11 mouse cellular contexts compared by ENCODE assay signal in the genomic region with DNA sequence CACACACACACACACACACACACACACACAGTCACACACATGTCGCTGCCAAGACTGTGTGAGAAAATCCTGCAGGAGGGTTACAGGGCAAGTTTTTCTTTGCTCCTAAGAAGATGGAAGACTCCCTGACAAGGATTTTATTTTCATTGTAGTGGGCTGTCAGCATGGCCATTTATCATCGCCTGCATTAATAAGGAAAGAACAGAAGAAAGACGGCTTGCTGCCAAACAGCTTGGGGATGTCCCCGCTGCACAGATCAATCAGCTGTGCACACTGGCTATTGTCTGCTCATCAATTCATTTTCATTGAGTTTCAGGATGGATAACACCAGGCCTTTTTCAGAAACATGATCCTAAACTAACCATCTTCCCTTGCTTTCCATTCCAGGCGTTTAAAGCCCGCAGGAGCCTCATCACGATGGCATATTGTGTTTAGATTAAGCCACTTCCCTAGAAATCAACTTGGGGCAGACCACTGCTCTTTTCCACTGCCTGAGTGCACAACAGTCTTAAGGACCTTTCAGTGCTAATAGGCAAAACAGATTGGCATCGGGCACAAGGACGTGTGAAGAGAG.
DNase-seq lines count a peak whose midpoint lies in the region; ATAC-seq and TF ChIP-seq lines count a peak whose summit lies in the region.
"Had no signal": no experiment of that assay in that cellular context is flagged by ENCODE, and none has a peak within 500 bp of the region (broad histone marks: within the 10 kb centered on the region; RNA-seq: fewer than 3 reads in every experiment).

No protein-coding gene starts in this region.

- H3K9ac ChIP-seq in midbrain, embryonic 12.5 days (replicated peaks): no peak overlapping the region; the same call in 1 of the 2 replicates
- H3K9ac ChIP-seq: liver, embryonic 12.5 days had no signal

- 9% methylated on average over 9 of the region's 9 CpGs for WGBS in midbrain, embryonic 12.5 days
- 84% methylated on average over 9 of the region's 9 CpGs for WGBS in thymus, adult 2 months

- TF ChIP-seq CTCF in thymus, adult 2 months (IDR thresholded peaks at IDR 0.05; ENCODE audit: borderline replicate concordance, control insufficient read depth, extremely low read depth, insufficient read depth, low read length, poor library complexity): no peak

- no peaks in the 10 kb centered on the region for H3K27me3 ChIP-seq in midbrain, embryonic 12.5 days
- H3K27me3 ChIP-seq in thymus, adult 2 months (ENCODE audit: control insufficient read depth, insufficient read depth, low read length): no peaks in the 10 kb centered on the region
- H3K27me3 ChIP-seq: liver, embryonic 12.5 days had no signal

- peaks cover 10% of the 10 kb centered on the region for H3K4me1 ChIP-seq in midbrain, embryonic 12.5 days
- H3K4me1 ChIP-seq in thymus, adult 2 months (replicated peaks; ENCODE audit: control insufficient read depth, insufficient read depth, low read length): no peaks in the 10 kb centered on the region
- H3K4me1 ChIP-seq: liver, embryonic 12.5 days had no signal

- peak overlapping the region; percentile 35 for H3K4me2 ChIP-seq in midbrain, embryonic 12.5 days (replicated peaks)
- H3K4me2 ChIP-seq: liver, embryonic 12.5 days had no signal

- H3K9me3 ChIP-seq in midbrain, embryonic 12.5 days: no peaks in the 10 kb centered on the region
- H3K9me3 ChIP-seq: liver, embryonic 12.5 days had no signal

- peak overlapping the region; percentile 76 for H3K27ac ChIP-seq in midbrain, embryonic 12.5 days (replicated peaks)
- H3K27ac ChIP-seq in thymus, adult 2 months (ENCODE audit: control insufficient read depth, insufficient read depth, low read length): no peak overlapping the region
- H3K27ac ChIP-seq: liver, embryonic 12.5 days had no signal

- ATAC-seq in midbrain, embryonic 12.5 days (ENCODE audit: low FRiP score, low read depth): peak; percentile 77
- ATAC-seq: liver, embryonic 12.5 days had no signal

- no peaks in the 10 kb centered on the region for H3K36me3 ChIP-seq in midbrain, embryonic 12.5 days
- no peaks in the 10 kb centered on the region for H3K36me3 ChIP-seq in thymus, adult 2 months (ENCODE audit: control insufficient read depth, insufficient read depth, low read length)
- H3K36me3 ChIP-seq: liver, embryonic 12.5 days had no signal

- no peak for TF ChIP-seq POLR2A in thymus, adult 2 months (IDR thresholded peaks at IDR 0.05; ENCODE audit: control insufficient read depth, extremely low read depth, insufficient read depth, low read length, poor library complexity)

- DNase-seq in adrenal gland, postnatal 10 days: peak; percentile 4
- DNase-seq in adrenal gland, adult 18-20 months (ENCODE audit: low spot score in 2 of 2): no peak
- peak; percentile 20 for DNase-seq in Muller cell, postnatal 12 days (ENCODE audit: inconsistent ontology term)
- DNase-seq in forelimb bud, embryonic 11.5 days (ENCODE audit: low read depth, low spot score): peak; percentile 18
- no peak for DNase-seq in thymus, adult 2 months
- DNase-seq in spleen, postnatal 4 days (ENCODE audit: low spot score in 2 of 2): no peak
- no peak for DNase-seq in cerebellum, postnatal 25 days
- DNase-seq: heart, postnatal 14 days; thymus, postnatal 36 days had no signal

- H3K4me3 ChIP-seq in midbrain, embryonic 12.5 days: no peak overlapping the region
- H3K4me3 ChIP-seq in thymus, adult 2 months (ENCODE audit: control insufficient read depth, insufficient read depth, low read length): no peak overlapping the region
- H3K4me3 ChIP-seq: liver, embryonic 12.5 days had no signal

Comparison
In these comparisons a context has a peak if more than half of its experiments do, and no peak if none do; other contexts are left out.
1. DNase-seq: peak in adrenal gland, postnatal 10 days (single experiment), Muller cell, postnatal 12 days (single experiment) and forelimb bud, embryonic 11.5 days (single experiment); none in adrenal gland, adult 18-20 months (0 of 2), thymus, adult 2 months (single experiment), spleen, postnatal 4 days (0 of 2) and cerebellum, postnatal 25 days (0 of 2).